Mouse (Mus musculus) lung, postnatal 10 days (tissue): ENCODE data around the gene Bcl9l.
A peak's percentile ranks its signal among the peaks of the same experiment; 100 is the strongest.

Experiments
- DNase-seq: peaks from one replicate; pipeline ENCODE4 v3.0.0; 2021

Gene Bcl9l

DNA sequence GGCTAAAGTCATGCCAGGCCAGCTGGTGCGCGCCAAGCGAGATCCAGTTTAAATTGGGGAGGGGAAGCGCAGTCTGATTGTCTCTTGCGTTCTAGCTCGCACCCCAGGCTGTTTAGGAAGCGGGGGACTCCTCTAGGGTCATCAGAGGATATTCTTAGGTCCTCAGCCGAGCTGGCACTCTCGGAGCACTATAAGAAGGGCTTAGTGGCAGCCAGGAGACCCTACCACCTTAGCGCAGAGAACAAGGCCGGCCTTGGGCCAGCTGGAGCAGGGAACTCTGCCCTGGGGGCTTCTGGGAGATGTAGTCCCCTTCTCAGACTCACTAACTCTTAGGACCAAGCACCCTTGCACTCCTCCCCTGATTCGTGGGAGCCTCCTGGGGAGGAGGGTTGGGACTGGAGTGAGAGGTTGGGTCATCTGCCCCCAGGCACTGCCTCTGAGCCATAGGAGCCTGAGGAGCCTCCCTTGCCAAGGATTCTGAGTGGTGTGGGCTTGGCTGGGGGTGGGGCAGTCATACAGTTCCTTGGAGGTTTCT lies 952 bp downstream of the Bcl9l start:
- peak; percentile 83 for DNase-seq

- peak; percentile 21 for DNase-seq
Observed at GRCm38 (mm10) chr9:44484311-44485104, 1.9 kb downstream of the Bcl9l start.

DNA sequence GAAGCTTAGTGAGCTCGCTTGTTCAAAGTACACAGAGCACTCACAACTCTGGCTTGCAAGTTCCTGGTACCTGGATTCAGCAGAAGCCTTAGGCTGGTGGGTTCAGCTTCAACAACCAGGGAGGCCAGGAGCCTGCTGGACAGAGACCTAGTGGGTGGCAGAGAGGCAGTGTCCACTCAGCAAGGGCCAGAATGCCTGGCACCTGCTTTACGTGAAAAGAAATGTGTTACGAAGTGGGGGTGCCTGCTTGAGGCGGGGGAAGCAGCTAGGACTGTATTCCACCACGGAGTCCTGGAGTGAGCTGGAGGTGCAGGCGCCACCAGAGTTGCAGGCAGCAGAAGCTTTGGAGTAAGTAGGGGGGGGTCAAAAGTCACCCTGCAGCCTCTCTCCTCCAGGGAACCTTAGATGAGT lies 2.5 kb downstream of the Bcl9l start:
- DNase-seq: no peak

GRCm38 (mm10) chr9:44485516-44486161 lies 3.0 kb downstream of the Bcl9l start:
- peak; percentile 47 for DNase-seq

DNA sequence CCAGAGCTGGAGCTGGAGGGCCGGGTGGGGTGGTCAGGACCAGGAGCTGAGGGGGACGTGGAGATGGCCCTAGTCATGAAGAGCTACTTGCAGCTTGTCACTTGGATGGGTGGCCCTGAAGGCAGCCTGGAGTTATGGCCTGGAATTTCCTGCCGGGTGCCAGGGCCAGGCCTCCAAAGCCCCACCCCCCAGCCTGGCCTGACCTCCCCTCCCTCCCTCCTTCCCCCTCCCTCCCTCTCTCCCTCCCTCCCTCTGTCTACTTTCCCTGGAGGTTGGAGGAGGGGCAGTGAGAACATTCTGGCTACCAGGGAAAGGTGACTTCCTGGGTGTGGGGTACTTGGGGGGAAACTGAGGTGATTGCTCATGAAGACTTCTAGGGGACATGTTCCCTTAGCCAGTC lies 3.7 kb downstream of the Bcl9l start:
- DNase-seq: peak; percentile 83

DNA sequence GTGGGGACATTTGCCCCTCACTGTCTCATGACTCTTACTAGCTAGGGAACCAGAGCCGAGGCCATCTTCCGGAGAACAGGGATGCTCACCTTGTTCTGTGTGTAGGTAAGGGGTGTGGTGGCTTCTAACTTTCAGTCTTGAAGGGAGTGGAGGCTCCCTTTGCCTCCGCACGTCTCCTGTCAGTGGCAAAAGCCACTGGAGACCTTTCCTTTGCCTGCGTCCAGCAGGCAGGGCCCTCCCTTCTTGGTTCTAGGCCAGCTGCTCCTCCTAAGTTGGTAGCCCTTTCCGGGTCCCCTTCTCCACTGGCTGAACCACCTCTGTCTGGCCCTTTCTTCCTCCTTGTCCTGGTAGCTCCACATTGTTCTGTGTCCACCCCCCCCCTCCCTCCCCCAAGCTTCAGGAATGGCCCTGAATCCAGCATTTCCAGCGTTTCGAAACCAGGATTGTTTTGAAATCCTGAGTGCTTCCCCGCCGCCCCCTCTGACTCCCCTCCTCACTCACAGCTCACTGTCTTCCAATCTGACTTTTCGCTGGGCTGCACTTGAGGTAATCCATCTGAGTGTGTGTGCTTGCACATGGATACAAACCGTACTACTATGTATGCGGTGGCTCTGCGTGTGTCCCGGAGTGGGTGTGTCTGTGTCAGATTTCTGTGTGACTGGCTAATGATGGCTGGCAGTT lies 4.3 kb downstream of the Bcl9l start:
- peak; percentile 88 for DNase-seq

GRCm38 (mm10) chr9:44487441-44487840 lies 4.8 kb downstream of the Bcl9l start:
- peak; percentile 89 for DNase-seq

DNA sequence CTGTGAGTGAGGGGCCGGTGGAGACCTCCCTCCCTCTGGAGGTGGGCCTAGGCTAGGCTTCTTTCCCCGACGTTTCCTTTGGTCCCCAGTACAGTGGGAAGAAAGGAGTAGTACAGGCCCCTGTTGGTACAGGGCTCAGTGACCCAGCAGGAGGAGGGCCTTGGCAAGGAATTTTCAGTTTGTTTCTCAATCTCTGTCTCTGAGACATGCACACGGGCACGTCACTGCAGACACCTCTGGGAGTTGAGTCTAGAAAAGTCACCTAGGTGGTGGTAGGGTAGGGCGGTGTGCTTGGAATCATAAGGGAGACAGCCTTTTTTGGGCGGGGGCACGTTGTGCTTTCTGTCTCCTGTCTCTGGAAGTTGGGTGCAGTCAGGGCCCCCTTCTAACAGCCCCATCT lies 5.8 kb downstream of the Bcl9l start:
- DNase-seq: peak; percentile 73

GRCm38 (mm10) chr9:44488855-44489381 lies 6.3 kb downstream of the Bcl9l start:
- DNase-seq: peak; percentile 93

GRCm38 (mm10) chr9:44489651-44490085 lies 7.0 kb downstream of the Bcl9l start:
- peak; percentile 82 for DNase-seq

DNA sequence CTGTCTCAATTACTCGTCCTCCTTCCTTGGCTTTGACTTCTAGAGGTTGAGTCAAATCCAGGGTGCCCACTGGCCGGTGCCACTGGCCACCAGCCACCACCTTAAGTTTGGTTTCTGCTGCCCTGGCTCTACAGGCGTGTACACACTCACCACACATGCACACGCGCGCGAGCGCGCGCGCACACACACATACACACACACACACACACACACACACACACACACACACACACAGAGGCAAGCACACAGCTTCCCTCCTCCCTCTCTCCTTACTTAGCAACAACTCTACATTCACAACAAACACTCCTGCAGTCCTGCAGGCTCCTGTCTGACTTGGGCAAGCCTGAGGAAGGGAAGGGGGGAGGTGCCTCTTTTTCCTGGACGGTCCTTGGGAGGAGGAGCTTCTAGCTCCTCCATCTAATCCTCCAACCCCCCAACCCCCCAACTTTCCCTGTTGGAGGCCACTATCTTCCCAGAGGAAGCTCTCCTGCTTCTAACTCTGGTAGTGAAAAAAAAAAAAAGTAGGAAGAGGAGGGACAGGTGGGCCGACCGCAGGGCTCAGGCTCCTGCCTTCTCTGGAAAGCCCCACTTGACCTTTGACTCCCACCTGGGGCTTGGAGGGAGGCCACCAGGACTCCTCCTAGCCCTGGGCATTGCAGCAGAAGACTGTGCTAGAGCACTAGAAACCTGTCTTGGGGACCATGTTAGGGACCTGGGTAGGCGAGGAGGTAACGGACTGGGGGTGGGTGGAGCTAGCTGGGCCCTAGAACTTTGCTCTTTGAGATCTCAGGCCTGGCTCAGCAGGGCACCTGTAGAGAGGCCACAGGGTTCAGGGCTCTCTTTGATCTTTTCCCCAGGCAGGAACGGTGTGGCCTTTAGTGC lies 7.7 kb downstream of the Bcl9l start:
- DNase-seq: peak; percentile 76

DNA sequence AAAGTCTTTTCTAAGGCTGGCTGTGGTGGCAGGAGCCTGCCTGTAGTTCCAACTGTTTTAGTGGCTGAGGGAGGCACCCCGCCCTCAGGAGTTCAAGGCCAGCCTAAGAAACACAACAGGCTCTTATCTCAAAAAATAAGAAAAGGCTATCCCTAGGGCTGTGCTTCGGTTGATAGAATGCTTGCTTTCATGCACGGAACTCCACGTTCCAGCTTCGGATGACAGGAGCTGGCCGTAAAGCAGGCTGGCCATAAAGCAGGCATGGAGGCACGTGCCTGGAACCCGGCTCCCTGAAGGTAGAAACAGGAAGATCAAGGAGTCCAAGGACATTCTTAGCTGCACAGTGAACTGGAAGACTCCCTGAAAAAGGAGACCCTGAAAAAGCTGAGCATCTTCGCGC lies 8.7 kb downstream of the Bcl9l start:
- DNase-seq: no peak

GRCm38 (mm10) chr9:44492631-44493461 lies 10.2 kb downstream of the Bcl9l start:
- no peak for DNase-seq

GRCm38 (mm10) chr9:44494261-44494862 lies 11.7 kb downstream of the Bcl9l start:
- peak; percentile 84 for DNase-seq

DNA sequence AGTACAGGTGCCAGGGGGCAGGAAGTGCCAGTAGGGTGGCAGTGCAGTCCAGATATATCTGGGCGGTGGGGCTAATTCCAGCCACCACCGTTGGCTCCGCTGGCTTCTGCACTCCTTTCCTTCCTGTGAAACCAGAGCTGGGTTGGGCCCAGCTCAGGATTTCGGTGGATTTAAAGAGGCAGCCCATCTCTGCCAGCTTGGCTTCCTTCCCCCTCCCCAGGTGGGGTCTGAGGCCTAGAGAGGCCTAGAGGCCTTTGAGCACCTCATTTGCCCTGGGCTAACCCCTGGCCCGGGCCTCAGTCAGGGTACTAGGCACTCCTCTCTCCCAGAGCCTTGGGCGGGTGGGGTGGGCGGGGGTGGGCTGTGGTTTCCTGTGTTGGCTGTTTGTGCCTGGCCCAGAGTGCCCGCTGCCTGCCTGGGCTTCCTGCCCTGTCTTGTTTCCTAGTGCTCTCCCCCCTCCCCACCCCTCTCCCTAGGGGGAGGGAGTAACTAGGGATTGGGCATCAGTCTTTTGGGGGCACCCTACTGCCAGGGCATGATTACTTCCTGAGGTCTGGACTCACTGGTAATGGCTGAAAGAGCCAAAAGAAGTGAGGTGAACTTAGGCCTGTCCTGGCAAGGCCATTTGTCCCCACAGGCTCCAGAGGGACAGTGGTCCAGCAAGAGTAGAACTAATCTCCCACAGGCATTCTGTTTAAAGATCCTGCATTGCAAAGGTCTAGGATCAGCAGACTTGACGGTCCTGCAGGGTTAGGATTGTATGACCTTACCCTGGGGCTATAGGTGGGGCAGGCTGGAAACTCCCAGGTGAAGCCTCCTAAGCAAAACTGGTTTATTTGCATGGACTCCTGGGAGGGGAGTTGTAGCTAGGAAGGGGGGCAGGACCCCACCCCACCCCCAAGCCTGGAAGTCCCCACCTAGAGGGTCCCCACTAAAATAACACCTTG lies 12.5 kb downstream of the Bcl9l start:
- DNase-seq: peak; percentile 76

DNA sequence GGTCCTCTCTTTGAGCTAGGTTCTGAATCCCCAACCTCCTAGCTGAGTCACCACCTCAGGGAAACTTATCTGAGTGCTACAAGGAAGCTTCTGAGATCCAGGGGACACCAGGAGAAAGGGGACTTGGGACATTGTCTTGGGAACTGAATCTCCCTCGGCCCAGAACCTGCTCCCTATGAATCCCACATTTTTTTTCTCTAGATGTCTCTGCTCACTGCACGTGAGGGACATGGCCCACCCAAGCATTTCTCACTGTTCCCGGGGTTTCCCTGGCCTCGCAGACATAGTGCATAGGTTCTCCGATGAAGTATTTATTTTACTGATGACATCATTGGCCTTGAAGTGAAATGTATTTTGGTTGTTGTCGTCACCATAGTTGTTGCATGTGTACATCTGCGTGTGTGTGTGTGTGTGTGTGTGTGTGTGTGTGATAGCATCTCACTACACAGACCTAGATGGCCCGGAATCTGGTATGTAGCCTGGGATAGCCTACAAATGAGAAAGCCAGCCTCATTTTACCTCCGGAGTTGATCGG lies 13.3 kb downstream of the Bcl9l start:
- no peak for DNase-seq

GRCm38 (mm10) chr9:44496803-44497461 lies 14.3 kb downstream of the Bcl9l start:
- DNase-seq: peak; percentile 35

GRCm38 (mm10) chr9:44497624-44498377 lies 15.2 kb downstream of the Bcl9l start:
- peak; percentile 82 for DNase-seq
